Mouse (Mus musculus) hindbrain, embryonic 14.5 days (tissue): Measurements from ENCODE around the gene Serpina5. TPM values are rescaled to one million over a fixed set of nuclear protein-coding genes. Genes with fewer than 3 reads are reported as not detected.

ENCODE experiments used
- ATAC-seq: fragments of 200-750 bp; cut with Nextera tagmentation; 2 replicates; pipeline ENCODE4 v1.8.0; 2017; ENCODE audit warnings: moderate number of reproducible peaks, mild to moderate bottlenecking, moderate TSS enrichment, moderate library complexity; ENCODE audit not compliant: low FRiP score
- DNase-seq: peaks from one replicate; pipeline ENCODE4 v3.0.0-alpha.2; 2015; ENCODE audit warnings: low spot score
- H3K27ac ChIP-seq: fragments of 300-500 bp; sonication (generic); 2 replicates; pipeline ENCODE4 v1.5.1; 2014; ENCODE audit warnings: mild to moderate bottlenecking, moderate library complexity
- H3K27me3 ChIP-seq: fragments of 300-500 bp; sonication (generic); 2 replicates; pipeline ENCODE4 v1.6.1; 2014; ENCODE audit warnings: mild to moderate bottlenecking, low read length, mixed read lengths; ENCODE audit not compliant: control insufficient read depth, insufficient read depth
- H3K36me3 ChIP-seq: fragments of 300-500 bp; sonication (generic); replicated peaks from 2 replicates; pipeline ENCODE4 v1.6.1; 2014; ENCODE audit not compliant: control insufficient read depth, insufficient read depth
- H3K4me1 ChIP-seq: fragments of 300-500 bp; sonication (generic); replicated peaks from 2 replicates; pipeline ENCODE4 v1.6.1; 2014; ENCODE audit warnings: antibody characterized with exemption, low read length, mixed read lengths; ENCODE audit not compliant: control insufficient read depth, insufficient read depth
- H3K4me2 ChIP-seq: fragments of 300-500 bp; sonication (generic); replicated peaks from 2 replicates; pipeline ENCODE4 v1.6.1; 2014; ENCODE audit warnings: mild to moderate bottlenecking, moderate library complexity
- H3K4me3 ChIP-seq: fragments of 300-500 bp; sonication (generic); replicated peaks from 2 replicates; pipeline ENCODE4 v1.5.1; 2014; ENCODE audit warnings: mild to moderate bottlenecking, low read length
- H3K9ac ChIP-seq: fragments of 300-500 bp; sonication (generic); 2 replicates; pipeline ENCODE4 v1.6.1; 2014
- H3K9me3 ChIP-seq: fragments of 300-500 bp; sonication (generic); 2 replicates; pipeline ENCODE4 v1.6.1; 2016; ENCODE audit warnings: low read length; ENCODE audit not compliant: control insufficient read depth
- WGBS: fragments of 180-500 bp; shearing (Covaris S2); extraction: QIAGEN DNeasy Blood & Tissue Kit; methylation state at CpG from one replicate; pipeline ENCODE4 v1.1.7; 2014; 5-methylcytosine and 5-hydroxymethylcytosine counted together
- polyA plus RNA-seq: library from polyadenylated mRNA; unstranded; fragments of >200 nt; fragmentation: Nextera tagmentation; extraction: Ambion mirVana; gene quantifications from 2 replicates; pipeline ENCODE4 v1.2.1, GENCODE M21; 2014

The Serpina5 gene
- polyA plus RNA-seq, 1 experiment from 2014 or later: not detected

GRCm38 (mm10) chr12:104114921-104115579, 14.1 kb downstream of the Serpina5 start:
- Histone ChIP-seq H3K36me3 (no peaks in the 10 kb centered on the region), H3K27ac (no peak overlapping the region), H3K4me3 (no peak overlapping the region), H3K9ac (no peak overlapping the region), H3K4me2 (no peak overlapping the region), H3K27me3 (no peaks in the 10 kb centered on the region), H3K9me3 (no peaks in the 10 kb centered on the region), H3K4me1 (no peaks in the 10 kb centered on the region)
- 60% methylated on average over 3 of the region's 3 CpGs for WGBS
- DNase-seq (no peak), ATAC-seq (no peak)

- WGBS: 87% methylated on average over 1 of the region's 1 CpGs
- DNase-seq (no peak), ATAC-seq (no peak)
- no peak overlapping the region for H3K27ac ChIP-seq
- H3K9me3 ChIP-seq: no peaks in the 10 kb centered on the region
- no peak overlapping the region for H3K4me2 ChIP-seq
- no peaks in the 10 kb centered on the region for H3K36me3 ChIP-seq
- H3K4me1 ChIP-seq: no peaks in the 10 kb centered on the region
- no peak overlapping the region for H3K9ac ChIP-seq
- H3K27me3 ChIP-seq: no peaks in the 10 kb centered on the region
- no peak overlapping the region for H3K4me3 ChIP-seq
Measured at GRCm38 (mm10) chr12:104123097-104123496, 22.2 kb downstream of the Serpina5 start.

GRCm38 (mm10) chr12:104123996-104124395, 23.1 kb downstream of the Serpina5 start:
- Histone ChIP-seq H3K27ac (no peak overlapping the region), H3K4me3 (no peak overlapping the region), H3K9me3 (no peaks in the 10 kb centered on the region), H3K36me3 (no peaks in the 10 kb centered on the region), H3K4me2 (no peak overlapping the region), H3K27me3 (no peaks in the 10 kb centered on the region), H3K4me1 (no peaks in the 10 kb centered on the region), H3K9ac (no peak overlapping the region)
- WGBS: 90% methylated on average over 2 of the region's 2 CpGs
- DNase-seq (no peak), ATAC-seq (no peak)

GRCm38 (mm10) chr12:104125021-104125560, 24.2 kb downstream of the Serpina5 start:
- no peak overlapping the region for H3K4me2 ChIP-seq
- no peak overlapping the region for H3K27ac ChIP-seq
- WGBS: 88% methylated on average over 5 of the region's 5 CpGs

GRCm38 (mm10) chr12:104127696-104128095, 26.8 kb downstream of the Serpina5 start, which contains the start of gene Serpina3b:
Gene Serpina3b (plus strand): TSS chr12:104127996.
- 89% methylated on average over 5 of the region's 5 CpGs for WGBS
- no peak within 1 kb of the TSS for H3K4me2 ChIP-seq
- DNase-seq (no peak), ATAC-seq (no peak)
- H3K27ac ChIP-seq: no peak within 1 kb of the TSS
- H3K36me3 ChIP-seq: no peaks in the 10 kb centered on the region
- no peaks in the 10 kb centered on the region for H3K9me3 ChIP-seq
- no peaks in the 10 kb centered on the region for H3K4me1 ChIP-seq
- H3K4me3 ChIP-seq: no peak within 1 kb of the TSS
- no peak within 1 kb of the TSS for H3K9ac ChIP-seq
- H3K27me3 ChIP-seq: no peaks in the 10 kb centered on the region

More at GRCm38 (mm10) chr12:104125021-104125560, 24.2 kb downstream of the Serpina5 start:
- Histone ChIP-seq H3K9ac (no peak overlapping the region), H3K4me1 (no peaks in the 10 kb centered on the region), H3K27me3 (no peaks in the 10 kb centered on the region), H3K4me3 (no peak overlapping the region), H3K36me3 (no peaks in the 10 kb centered on the region), H3K9me3 (no peaks in the 10 kb centered on the region)
- ATAC-seq (no peak), DNase-seq (no peak)

GRCm38 (mm10) chr12:104131041-104131440, 30.1 kb downstream of the Serpina5 start:
- DNase-seq (no peak), ATAC-seq (no peak)
- Histone ChIP-seq H3K4me2 (no peak overlapping the region), H3K36me3 (no peaks in the 10 kb centered on the region), H3K27ac (no peak overlapping the region), H3K27me3 (no peaks in the 10 kb centered on the region), H3K9ac (no peak overlapping the region), H3K9me3 (no peaks in the 10 kb centered on the region), H3K4me3 (no peak overlapping the region), H3K4me1 (no peaks in the 10 kb centered on the region)

- ATAC-seq (no peak), DNase-seq (no peak)
Measured at GRCm38 (mm10) chr12:104138216-104138615, 37.3 kb downstream of the Serpina5 start.

GRCm38 (mm10) chr12:104140543-104141103, 39.7 kb downstream of the Serpina5 start:
- Histone ChIP-seq H3K36me3 (no peaks in the 10 kb centered on the region), H3K9ac (no peak overlapping the region), H3K4me1 (no peaks in the 10 kb centered on the region), H3K27me3 (no peaks in the 10 kb centered on the region), H3K4me3 (no peak overlapping the region), H3K27ac (no peak overlapping the region), H3K9me3 (no peaks in the 10 kb centered on the region), H3K4me2 (no peak overlapping the region)
- DNase-seq (no peak), ATAC-seq (no peak)
- 98% methylated on average over 4 of the region's 4 CpGs for WGBS

More at GRCm38 (mm10) chr12:104138216-104138615, 37.3 kb downstream of the Serpina5 start:
- Histone ChIP-seq H3K4me3 (no peak overlapping the region), H3K4me2 (no peak overlapping the region), H3K4me1 (no peaks in the 10 kb centered on the region), H3K9ac (no peak overlapping the region), H3K36me3 (no peaks in the 10 kb centered on the region), H3K27me3 (no peaks in the 10 kb centered on the region), H3K27ac (no peak overlapping the region), H3K9me3 (no peaks in the 10 kb centered on the region)
- 88% methylated on average over 2 of the region's 2 CpGs for WGBS

- H3K27ac ChIP-seq: no peak overlapping the region
- H3K4me2 ChIP-seq: no peak overlapping the region
- H3K27me3 ChIP-seq: no peaks in the 10 kb centered on the region
- no peaks in the 10 kb centered on the region for H3K36me3 ChIP-seq
- no peak overlapping the region for H3K4me3 ChIP-seq
- H3K9me3 ChIP-seq: no peaks in the 10 kb centered on the region
- H3K4me1 ChIP-seq: no peaks in the 10 kb centered on the region
- H3K9ac ChIP-seq: no peak overlapping the region
- DNase-seq (no peak), ATAC-seq (no peak)
- WGBS: 94% methylated on average over 1 of the region's 1 CpGs
Measured at GRCm38 (mm10) chr12:104141506-104141905, 40.6 kb downstream of the Serpina5 start.
